Mouse (Mus musculus): ENCODE data around the gene Rad54l2.

The Rad54l2 gene

DNA sequence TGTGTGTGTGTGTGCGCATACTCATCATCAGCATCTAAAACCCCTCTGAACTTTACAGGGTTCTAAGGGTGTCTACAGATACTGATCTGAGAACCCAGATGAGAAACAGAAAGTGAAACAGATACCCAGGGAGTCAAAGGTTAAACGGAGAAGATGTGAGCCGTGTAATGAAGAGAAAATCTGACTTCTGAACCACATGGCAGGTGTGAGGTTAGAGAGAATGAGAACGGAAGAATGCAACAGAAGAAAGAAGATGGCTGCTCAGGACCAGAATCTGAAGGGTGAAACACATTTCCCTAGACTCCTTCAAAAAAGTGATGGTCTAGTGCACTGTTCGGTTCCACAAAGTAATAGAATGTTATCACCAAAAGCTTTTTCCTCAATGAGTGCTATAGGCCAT is 36.9 kb downstream of the Rad54l2 start:
- no peak for DNase-seq (ENCODE audit: low spot score in 2 of 2)

DNA sequence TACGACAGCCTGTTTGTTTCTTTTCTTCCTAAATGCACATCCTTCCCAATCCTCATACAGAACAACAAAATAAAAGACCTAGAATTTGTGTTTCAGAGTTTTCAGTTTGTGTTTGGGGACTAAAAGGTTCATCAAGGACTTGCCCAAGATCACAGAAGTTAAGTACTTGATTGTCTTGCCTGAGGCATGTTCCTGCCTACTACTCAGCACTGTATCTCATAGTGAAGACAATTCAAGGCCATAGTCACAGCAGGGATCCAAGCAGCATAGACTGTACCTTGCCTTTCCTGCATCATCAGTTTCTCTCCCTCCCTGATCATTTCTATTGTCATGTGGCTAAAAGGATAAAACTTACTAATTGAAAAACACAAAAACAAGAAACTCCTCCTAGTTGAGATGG is 49.0 kb downstream of the Rad54l2 start:
- no peak for DNase-seq (ENCODE audit: low spot score in 2 of 2)

DNA sequence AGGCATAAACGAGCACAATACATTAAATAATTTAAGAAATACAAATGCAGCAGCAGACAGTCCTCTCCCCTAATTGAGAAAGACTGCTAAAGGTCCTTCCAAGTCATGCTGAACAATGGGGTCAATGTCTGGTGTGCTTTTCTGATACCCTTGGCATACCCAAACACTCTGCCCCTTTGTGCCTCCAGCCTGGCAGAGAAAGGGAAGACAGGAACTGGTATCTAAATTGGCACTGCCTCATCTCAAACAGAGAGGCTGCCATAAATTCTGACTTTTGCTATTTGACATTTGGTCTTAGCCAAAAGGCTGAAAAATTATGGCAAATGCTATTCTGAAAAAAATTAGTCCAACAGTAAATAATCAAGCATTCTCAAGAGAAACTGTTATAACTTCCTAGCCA is 49.9 kb downstream of the Rad54l2 start:
- DNase-seq (ENCODE audit: low spot score in 2 of 2) = no peak

DNA sequence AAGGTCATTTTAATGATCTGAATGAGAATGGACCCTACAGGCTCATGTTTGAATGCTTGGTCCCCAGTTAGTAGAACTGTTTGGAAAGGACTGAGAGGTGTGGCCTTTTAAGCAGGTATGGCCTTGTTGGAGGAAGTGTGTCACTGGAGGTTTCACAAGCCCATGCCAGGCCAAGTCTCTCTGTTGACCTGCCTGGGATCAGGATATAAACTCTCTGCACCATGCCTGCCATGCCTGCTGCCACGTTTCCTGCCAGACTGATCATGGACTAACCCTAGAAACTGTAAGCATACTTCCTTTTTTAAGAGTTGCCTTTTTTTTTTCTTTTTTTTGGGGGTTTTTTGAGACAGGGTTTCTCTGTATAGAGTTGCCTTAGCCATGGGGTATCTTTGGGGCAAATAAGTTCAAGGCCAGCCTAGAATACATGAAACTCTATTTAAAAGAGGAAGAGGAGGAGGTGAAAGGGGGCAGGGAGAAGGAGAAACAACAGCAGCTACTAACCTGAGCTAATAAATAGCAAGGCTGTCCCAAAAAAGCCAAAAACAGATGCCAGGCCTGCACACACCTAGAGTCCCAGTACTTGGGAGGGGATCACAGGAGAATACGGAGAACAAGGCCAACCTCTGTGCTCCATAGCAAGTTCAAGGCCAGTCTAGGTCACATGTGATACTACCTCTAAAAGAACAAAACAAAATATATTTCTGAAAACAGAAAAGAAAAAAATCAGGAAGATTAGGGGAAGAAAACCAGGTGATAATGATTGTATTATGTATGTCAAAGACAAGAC is 50.6 kb downstream of the Rad54l2 start:
- no peak for DNase-seq (ENCODE audit: low spot score in 2 of 2)

DNA sequence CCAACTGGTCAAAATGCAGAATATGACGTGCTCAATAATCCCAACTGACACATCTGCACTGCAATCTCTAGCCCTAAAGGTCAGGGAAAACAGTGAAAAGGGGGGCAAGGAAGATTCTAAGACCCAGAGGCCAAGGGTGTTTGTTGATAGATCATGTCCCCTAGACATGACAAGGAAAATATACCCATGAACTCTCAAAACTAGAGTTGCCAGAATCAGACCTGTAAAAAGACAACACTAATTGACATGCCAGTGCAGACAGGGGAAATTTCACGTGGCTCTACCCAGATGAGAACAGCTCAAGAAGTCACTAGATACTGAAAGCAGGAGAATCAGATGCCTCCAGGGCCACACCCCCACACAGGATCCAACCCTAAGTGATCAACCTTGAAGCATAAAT is 55.3 kb downstream of the Rad54l2 start:
- DNase-seq (ENCODE audit: low spot score in 2 of 2) = no peak

DNA sequence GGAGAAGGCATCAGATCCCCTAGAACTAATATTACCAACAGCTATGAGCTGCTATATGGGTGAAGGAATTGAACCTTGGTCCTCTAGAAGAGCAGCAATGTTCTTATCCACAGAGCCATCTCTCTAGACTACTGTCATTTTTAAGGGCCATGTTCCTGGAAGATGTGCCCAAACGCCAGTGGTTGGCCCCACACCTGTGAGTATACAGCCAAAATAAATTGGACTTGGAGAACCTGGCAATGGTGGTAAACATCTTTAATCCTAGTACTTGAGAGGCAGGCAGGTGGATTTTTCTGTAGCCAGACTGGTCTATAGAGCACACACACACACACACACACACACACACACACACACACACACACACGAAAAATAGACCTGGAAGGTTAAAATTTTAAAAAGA is 59.6 kb downstream of the Rad54l2 start:
- no peak for DNase-seq (ENCODE audit: low spot score in 2 of 2)

DNA sequence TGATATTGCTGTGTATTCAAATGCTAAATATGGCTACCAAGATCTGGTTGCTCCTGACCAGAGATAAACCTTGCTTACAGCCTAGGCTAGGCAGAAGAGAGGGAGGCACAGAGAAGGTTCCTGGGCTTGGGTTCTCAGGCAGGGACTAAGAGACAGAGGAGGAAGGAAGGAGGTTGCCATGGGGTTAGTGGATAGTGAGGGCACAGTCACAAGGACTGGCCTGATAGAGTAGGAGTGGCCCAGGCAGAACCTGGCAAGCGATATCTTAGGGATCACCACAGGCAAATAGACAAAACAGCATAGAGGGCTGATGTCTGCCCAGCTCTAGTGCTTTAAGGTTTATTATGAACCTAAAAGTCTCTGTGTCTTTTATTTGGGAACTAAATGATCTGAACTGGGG is 62.1 kb downstream of the Rad54l2 start:
- no peak for DNase-seq (ENCODE audit: low spot score in 2 of 2)

DNA sequence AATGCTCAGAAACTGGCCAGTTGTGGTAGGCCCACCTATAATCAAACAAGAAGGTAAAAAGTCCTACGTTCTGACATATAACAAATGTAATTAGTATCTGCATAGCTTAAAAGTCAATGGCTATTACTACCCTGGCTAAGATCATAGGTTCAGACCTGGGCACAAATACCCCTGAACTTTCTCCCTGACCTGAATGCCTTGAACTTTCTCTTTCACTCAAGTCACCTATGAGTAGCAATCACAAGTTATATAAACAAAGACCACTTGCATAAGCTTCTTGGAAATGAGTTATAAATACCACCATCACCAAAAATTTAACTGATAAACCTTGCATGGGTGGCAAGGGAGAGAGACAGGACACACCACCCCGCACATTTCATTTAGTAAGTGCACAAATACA is 63.6 kb downstream of the Rad54l2 start:
- no peak for DNase-seq (ENCODE audit: low spot score in 2 of 2)

DNA sequence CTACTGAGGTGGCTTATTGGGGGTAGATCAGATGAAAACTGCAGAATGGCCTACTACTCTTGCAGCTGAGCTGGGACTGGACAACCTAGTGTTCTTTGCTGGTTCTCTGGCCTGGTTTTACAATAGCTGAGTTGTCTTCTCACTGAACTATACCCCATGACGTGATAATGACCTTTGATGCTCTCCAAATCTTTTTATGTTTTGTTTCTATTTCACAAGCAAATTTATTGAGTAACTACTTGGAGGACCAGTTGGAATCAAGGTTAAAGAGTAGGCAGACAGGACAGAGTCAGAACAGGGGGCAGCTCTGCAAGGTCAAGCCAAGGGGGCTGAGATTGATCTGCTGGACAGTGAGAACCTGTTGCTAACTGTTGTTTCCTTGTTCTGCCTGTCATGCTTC is 64.1 kb downstream of the Rad54l2 start:
- DNase-seq (ENCODE audit: low spot score in 2 of 2) = no peak

DNA sequence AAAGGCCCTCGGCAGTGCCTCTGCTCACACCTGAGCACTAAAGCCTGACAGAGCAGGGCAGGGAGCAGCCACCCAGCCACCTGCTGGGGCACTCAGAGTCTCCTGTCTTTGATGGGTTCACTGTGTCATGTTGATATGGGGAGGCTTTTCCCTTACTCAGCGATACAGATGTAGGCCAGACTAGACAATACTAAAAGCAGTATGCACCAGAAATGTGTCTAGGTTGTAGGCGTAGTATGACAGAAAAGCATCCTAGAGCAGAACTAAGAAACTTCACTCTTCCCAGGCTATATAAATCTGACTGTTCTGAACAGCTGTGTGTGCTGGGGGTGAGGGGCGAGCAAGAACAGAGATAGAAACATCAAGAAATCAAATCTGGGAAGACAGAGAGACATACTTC is 72.3 kb downstream of the Rad54l2 start:
- no peak for DNase-seq (ENCODE audit: low spot score in 2 of 2)

DNA sequence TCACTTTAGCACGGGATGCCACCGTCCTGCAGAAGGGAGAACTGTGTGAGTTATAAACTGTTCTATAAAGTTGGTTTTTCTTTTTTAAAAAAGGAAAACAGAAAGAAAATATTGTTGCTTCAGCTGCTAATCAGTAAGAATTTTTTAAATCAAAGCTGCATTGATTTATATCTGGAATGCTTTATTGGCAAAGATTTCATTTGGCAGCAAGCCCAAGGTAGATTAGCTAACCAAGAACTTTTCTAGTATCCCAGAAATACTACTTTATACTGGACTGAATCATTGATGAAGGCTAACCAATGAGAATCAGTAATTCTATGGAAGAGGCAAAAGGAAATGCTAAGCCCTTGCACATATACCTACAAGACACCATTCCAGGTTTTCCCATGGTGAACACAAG is 72.8 kb downstream of the Rad54l2 start:
- DNase-seq (ENCODE audit: low spot score in 2 of 2) = no peak

DNA sequence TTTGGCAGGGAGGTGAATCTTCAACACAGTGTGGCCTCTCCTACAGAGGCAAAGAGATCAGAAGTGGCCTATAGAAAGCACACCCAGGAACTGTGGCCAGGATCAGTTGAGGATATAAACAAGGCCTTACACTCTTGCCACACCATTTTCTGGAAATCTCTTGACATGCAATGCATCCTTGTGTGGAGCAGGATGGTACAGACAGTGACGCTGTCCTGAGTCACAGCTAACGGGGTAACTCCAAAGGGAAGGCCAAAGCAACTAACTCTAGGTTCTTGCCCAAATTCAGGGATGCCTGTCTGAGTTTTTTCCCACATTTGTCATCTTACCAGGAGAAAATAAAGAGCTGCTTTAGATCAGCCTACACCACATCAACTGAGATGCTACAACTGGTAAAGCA is 76.5 kb downstream of the Rad54l2 start:
- no peak for DNase-seq (ENCODE audit: low spot score in 2 of 2)

DNA sequence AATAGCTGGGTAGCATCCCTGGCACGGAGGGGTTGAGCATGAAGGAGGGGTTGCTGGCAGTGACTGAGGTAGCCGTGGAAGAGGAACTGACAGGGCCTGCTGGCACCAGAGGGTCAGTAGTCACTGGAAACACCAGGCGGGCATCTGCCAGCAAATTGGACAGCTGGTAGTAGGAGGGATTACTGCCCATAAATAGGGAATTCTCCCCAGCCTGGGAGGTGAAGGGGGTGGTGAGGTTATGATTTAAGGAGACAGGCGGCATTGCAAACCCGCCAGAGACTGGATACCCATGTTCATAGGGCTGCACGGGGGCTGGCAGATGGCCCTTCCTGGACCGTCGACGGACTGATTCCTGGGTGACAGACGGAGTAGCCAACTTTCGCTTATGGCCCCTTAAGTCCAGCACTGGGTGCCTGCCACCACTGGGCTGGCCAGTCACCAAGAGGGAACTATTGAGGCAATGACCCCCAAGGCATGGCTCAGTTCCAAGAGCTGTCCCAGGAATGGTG is 96.0 kb downstream of the Rad54l2 start:
- no peak for DNase-seq (ENCODE audit: low spot score in 2 of 2)

DNA sequence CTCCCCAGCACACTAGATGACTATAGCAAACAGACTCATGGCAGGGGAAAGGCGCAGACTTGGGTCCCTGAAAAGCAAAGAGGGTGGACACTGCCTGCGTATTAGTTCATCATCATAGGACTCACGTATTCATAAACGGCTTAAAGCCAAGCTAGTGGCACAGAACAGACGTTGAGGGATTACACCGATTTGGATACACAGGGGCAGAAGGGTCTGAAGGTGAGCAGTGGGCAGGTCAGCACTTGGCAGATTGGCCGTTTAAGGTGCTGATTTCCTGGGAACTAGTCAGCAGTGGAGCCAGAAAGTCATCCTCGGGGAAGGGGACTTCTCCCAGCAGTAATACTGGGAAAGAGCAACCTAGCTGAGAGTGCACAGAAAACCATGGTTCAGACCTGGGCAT is 100.2 kb downstream of the Rad54l2 start:
- DNase-seq (ENCODE audit: low spot score in 2 of 2) = no peak

DNA sequence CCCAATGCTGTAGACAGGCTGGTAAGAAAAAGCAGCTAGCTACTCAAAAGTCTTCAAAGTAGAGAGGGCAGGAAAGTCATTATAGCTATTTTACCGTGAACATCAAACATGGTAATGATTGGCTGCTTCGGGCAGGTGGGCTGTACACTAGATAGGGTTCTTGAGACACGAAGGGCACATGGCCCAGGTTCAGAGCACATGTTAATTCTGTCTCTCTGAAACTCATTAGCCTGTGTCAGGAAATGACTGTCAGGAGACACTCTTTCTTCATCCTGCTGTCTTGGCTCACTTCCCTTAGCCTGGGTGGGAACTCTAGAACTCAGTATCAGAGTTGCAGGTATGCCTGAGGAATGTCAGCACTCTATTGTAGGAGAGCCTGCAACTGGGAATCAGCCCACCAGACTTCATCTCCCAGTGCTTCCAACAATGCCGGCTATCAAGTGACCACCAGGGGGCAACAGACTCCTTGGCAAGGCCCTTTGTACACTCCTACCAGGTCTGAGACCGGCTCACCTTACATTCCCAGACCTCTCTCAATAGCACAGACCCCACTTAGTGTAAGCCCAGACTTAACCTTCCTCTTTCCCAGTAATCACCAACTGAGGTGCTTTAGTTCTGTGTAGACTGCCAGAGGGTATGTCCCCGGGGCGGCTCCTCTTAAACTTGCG is 101.9 kb downstream of the Rad54l2 start:
- DNase-seq (ENCODE audit: low spot score in 2 of 2) = peak; percentile 52 to 60

DNA sequence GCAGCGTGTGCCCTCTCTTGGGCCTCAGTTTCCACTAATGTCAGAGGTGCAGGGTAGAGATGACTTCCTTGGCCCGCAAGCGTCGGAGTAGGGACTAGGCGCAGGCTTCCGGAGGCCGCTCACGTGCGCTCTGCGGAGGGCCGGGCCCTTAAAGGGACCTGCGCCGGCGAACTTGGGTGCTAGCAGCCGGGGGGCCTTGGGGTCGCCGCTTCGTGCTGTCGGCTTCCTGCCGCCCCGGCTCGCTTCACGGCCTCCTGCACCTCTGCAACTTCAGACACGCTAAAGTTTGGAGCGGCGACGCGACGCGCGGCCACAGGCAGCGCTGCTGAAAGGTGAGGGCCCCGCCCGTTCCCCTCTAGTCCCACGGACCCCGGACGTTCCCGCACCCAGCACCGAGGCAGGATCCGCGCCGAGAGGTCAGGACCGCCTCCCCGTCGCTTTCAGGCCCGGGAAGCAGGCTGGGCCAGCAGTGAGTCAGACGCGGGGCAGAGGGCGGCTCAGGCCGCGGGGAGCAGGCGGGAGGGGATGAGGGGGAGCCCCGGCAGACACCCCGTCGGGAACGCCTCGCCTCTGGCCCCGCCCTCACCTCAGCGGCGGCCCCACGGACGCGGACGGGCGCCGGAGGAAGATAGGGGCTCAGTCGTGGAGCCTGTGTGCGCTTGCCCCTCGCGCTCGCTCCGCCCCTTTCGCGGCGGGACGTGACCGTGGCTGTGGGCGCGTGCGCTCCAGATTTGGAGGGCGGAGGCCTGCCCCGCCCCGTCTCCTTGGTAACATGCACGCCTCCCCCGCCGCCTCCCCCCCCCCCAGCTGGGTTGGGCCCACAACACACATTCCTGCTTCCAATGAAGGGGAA is 103.5 kb downstream of the Rad54l2 start, which contains the start of gene Tex264:
Tex264 (minus strand) TSS at position 679 of the 853 bp plus-strand sequence.
- DNase-seq (ENCODE audit: low spot score in 2 of 2) = peak; percentile 88

DNA sequence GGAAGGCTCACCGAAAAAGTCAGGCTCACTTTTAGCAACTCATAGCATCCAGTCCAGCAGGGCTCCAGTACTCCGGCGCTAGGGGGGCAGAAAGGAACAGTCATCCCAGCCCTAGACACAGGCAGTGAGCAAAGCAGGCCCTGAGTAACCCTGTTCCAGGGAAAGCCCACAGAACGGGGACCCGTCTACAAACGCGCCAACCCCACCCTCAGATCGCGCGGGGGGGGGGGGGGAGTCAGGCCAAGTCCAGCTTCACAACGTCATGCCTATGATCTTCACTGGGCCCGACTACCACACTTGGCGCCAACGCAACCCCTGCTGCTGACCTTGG is 104.1 kb downstream of the Rad54l2 start:
- no peak for DNase-seq (ENCODE audit: low spot score in 2 of 2)

DNA sequence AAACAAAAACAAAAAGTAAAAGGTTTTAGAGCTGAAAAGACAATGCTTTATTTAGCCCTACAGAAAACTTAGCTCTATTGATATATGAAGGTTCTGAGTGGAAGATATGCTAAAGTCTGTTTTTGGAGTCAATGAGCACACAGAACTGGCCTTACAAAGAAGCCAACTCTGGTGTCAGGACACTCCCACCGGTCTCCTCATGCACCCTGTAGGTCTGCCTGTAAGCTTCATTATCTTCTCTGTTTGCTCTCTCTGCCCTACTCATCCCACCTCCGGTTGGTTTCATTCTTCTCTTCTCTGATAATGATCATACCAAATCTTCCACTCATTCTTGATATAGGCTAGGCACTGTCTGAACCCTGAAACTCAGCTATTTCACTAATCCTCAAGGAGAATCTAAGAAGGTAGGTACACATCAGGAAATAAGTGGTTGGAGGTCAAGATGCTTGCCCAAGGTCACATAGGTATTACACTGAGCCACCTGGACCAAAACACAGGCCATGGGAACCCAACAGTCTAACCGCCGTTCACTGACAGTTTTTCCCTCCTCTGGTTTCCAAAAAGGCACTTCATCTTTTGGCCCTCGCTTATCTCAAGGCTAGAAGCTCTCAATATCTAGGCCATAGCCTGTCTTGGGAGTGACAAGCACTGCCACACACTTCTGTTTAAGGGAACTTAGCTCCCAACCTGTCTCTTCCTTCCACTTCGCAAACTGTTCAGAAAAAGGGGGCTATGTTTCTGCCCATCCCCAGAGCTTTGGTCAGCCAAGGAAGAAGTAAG is 104.7 kb downstream of the Rad54l2 start:
- DNase-seq (ENCODE audit: low spot score in 2 of 2) = no peak

DNA sequence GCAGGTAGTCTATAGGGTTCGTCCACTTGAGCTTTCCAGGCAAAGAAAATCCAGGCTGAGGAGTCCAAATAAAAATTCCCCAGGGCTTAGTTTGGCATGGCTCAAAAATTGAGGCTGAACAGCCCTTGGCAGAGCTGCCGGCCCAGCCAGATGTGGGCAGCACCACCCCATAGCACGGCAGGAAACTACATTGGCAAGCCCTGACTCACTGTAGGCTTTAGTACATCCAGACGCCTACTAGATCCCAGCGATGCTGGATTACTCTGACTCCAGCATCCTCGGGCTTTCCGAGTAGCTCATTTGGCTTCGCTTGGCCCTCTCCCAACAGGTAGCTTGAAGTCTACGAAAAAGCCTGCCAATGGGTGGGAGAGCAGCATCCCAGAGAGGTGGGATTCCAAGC is 108.0 kb downstream of the Rad54l2 start:
- DNase-seq (ENCODE audit: low spot score in 2 of 2) = no peak

DNA sequence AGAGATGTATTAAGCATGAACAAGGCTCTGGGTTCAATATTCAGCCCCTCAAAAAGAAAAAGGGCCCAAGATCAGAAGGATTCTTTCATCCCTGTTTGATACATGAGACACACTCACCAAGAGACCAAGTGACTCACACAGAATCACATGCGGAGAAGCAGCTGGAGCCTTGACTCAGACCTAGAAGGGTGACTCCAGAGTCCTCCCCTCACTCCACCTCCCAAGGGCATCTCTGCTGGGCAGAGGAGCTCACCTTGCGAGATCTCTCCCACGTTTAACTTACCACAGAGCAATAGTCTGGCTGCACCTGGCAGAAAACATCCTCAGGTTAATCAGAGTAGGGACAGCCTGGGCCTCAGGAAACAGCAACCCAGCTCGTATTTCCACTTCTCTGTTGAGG is 110.8 kb downstream of the Rad54l2 start:
- DNase-seq (ENCODE audit: low spot score in 2 of 2) = no peak

DNA sequence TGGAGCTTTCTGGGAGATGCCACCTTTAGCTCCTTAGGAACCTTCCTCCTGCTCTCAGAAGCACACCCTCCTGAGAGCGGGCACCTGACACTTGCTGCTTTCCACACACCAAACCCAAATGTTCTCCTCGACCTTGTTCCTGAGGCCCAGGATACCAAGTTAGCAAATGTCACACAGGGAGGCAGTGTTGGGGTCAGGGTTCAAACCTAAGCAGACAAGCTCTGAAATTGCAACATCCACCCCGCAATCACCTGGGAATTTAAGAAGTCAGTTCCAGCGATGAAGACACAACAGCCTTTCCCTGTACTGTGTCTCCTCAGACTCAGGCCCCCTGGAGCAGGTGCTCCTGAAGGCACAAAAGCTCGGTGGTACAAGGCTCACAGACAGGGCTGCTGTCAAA is 111.3 kb downstream of the Rad54l2 start:
- DNase-seq (ENCODE audit: low spot score in 2 of 2) = no peak

DNA sequence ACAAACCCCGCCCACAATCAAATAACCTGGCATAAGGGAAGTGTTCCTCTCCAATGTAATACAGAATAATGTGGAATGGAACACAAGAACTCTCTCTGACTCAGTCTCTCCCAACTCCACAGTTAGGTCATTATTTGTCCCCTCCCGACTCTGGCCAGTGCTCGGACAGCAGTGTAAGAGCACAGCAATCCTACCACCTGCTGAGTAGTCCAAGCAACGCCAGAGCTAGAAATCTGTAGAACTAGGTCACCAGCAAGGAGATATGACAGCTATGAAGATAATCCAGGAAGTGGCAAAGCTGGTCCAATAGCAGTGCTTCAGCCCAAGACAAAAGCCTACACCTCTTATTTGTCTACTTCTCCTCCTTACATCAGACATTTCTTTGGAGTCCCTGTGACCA is 112.4 kb downstream of the Rad54l2 start:
- DNase-seq (ENCODE audit: low spot score in 2 of 2) = no peak
